Mouse (Mus musculus) urinary bladder, postnatal 14 days (tissue): ENCODE data around the gene Efr3b.

Experiments
- DNase-seq: peaks from one replicate; pipeline ENCODE4 v3.0.0; 2021; ENCODE audit warnings: low spot score

Efr3b gene

DNA sequence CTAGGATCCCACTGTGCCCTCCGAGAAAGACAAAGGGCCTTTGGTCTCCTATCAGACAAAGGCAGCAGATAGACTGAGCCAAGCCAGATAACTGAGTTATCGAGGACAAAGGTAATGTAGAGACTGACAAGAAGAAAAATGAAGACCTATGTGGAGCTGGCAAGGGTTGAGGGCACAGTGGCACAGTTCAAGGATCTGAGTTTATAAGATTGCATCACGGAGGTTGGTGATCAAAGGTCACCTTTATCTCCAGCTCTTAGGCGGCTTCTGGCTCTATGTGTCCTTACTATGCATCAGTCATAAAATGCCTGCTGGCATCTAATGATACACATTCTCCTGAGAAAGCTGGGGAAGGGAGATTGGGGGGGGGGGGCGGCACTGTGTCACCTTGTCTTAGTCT lies 2.6 kb downstream of the Efr3b start:
- no peak for DNase-seq

DNA sequence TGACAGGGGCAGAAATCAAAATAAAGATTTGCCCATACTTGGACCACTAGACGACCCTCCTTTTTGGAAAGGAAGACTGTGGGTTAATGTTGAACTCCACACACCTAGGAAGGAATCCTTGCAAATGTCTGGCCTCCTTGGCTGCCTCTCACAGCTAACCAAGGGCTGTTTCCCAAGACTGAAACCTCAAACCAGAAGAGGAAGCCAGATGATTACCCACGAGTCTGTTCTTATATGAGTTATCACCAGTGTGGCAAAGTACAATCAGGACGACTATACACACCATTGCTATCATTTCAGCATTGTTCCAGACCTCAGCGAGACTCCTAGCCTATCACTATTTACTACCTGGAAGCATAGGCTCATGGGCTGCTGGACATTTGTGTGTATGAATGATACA lies 9.7 kb downstream of the Efr3b start:
- DNase-seq, result no peak

- DNase-seq, result no peak
Observed at GRCm38 (mm10) chr12:4028516-4028915, 10.2 kb downstream of the Efr3b start.

- DNase-seq, result no peak
Observed at GRCm38 (mm10) chr12:4024356-4024755, 14.4 kb downstream of the Efr3b start.

GRCm38 (mm10) chr12:4023501-4023900 lies 15.2 kb downstream of the Efr3b start:
- DNase-seq, result no peak

GRCm38 (mm10) chr12:4022845-4023244 lies 15.9 kb downstream of the Efr3b start:
- DNase-seq, result no peak

GRCm38 (mm10) chr12:4020505-4020904 lies 18.2 kb downstream of the Efr3b start:
- no peak for DNase-seq

GRCm38 (mm10) chr12:4016321-4016720 lies 22.4 kb downstream of the Efr3b start:
- no peak for DNase-seq

DNA sequence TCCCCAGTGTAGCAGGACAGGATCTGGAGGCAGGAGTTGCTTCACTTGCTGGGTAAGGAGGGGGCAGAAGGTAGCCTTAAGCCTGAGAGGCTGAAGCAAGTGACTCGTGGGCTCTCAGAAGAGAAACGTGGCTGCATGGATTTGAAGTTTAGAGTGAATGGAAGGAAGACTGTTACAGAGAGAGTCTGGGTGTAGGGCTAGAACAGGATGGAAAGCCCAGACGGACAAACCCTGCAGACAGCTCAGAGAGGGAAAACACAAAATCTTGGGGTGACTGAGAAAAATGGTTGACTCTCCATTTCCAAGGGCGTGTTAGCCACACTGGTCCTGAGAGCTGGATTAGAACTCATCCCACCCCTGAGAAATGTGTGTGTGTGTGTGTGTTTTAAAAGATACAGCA lies 23.0 kb downstream of the Efr3b start:
- DNase-seq, result no peak

- DNase-seq, result no peak
Observed at GRCm38 (mm10) chr12:4015255-4015654, 23.5 kb downstream of the Efr3b start.

DNA sequence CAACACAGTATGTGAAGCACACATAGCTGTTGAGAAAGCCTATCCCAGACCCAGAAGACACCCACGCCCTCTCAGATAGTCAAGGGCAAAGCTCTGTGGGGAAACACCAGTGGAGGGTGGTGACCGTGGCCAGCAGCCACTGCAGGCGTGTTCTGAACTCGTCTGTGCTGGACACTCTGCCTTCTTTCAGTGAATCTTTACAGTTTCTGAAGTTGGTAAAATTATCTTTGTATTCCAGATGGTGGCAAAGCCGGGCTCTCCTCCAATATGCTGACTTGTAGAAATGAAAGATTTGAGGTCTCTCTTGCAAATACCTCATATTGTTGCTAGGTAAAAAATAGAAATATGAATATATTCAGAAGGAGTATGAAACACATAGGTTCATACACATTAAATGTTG lies 27.0 kb downstream of the Efr3b start:
- DNase-seq, result no peak

GRCm38 (mm10) chr12:4011301-4011700 lies 27.4 kb downstream of the Efr3b start:
- no peak for DNase-seq

GRCm38 (mm10) chr12:4008731-4009130 lies 30.0 kb downstream of the Efr3b start:
- no peak for DNase-seq

- DNase-seq, result no peak
Observed at GRCm38 (mm10) chr12:4007766-4008165, 30.9 kb downstream of the Efr3b start.

- DNase-seq, result peak; percentile 8
Observed at GRCm38 (mm10) chr12:4007181-4007580, 31.5 kb downstream of the Efr3b start.

DNA sequence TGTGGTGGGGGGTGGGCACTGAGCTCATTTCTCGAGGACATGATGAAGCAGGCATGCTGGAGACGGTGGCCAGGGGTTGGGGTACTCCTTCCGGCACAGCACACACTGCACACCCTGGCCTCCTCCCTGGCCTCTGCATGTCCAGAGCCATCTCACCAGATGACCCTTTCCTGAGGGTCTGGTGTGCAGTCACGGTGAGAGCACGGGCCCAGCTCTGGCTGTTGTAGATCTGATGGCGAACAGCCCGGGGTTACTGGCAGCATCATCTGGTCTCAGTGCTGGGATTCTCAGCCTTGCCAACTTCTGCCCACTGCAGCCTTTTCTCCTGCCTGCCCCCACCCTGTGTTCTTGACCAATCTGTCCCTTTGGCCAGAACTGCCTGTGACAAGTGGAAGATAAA lies 32.6 kb downstream of the Efr3b start:
- DNase-seq, result no peak

DNA sequence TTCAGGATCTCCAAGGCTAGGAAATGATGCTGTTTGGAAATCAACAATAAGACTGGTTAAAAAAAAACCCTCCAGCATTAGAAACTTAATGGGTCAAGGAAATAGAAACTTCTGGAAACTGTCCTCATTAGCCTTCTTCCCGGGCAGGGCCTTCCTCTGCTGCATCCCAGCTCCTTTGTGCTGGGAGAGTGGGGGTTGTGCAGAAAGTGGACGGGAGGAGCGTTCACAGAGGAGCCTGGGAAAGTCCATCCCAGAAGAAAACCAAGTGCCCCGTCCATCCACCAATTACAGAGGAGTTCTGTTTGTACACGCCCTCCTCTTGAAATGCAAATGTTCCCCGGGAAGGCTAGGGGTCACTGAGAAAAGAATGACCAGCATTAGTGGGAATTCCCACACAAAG lies 34.1 kb downstream of the Efr3b start:
- no peak for DNase-seq

GRCm38 (mm10) chr12:4000406-4000805 lies 38.3 kb downstream of the Efr3b start:
- DNase-seq, result no peak

- no peak for DNase-seq
Observed at GRCm38 (mm10) chr12:3996749-3997148, 42.0 kb downstream of the Efr3b start.

DNA sequence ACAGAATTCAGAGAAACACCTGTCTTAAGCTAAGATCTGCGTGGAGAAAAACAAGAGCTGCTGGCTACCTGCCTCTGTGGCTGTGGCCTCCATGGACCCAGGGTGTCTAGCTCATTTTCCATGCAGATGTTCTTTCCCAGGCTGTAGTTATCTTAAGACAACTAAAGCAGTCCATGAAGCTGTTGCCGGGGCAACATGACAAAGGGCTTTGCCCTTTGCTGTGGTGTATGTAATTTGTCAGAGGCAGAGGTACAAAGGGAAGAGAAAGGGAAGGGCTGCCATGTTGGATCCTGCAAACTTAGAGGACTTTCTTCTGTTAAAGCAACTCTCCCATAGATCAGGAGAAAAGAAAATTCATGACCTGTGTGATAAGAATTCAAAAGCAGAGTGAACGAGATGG lies 47.7 kb downstream of the Efr3b start:
- DNase-seq, result no peak

DNA sequence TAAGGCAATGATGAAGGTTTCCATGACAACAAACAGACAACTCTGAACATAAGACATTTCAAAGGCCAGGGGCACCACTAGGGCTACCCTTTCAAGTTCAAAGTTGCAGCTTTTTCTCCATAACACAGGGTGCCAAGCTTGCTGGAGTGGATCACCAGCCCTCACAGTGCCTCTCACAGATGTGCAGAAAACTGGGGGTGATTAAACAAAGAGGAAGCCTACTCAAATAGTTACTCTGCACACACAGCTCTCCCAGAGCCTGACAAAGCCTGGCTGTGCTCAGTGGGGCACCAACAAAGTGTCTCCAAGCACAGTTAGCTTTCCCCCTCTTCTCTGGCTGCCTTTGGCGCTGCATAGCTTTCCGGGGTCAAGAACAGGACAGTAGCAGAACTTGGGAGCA lies 48.8 kb downstream of the Efr3b start:
- no peak for DNase-seq

DNA sequence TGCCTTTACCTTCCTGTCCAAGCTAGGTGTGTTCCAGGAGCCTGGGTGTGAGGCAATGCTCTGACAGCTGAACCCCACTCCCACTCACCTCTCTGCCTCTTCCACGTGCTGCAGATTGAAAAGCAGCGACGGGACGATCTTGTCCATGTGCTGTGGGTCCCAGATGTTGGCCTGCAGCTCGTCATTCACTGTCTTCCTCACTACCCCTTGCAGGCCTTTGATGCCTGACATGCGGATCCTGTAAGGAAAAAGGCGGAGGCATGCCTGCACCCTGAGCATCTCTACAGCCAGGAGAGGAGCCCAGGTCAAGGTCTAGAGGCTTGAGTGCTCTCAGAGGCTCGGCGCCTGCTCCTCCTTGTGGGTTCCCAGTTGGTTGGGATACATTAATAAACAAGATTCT lies 54.3 kb downstream of the Efr3b start:
- no peak for DNase-seq

DNA sequence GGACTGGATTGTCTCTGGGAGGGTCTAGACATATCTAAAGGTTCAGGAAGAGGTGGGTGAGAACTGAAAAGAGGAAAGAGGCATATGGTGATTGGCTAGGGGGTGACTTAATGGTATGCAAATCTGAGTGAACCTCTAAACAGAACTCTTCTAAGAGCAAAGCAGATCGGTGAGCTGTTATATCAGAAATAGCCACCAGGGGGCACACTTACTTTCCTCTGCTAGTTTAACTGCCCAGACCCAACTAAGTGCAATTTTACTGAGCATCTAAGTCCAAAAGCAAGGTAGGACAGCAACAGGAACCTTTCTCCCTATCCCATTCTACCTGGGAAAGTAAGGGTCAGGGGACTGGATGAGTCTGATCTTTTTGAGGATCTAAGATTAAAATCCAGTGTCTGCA lies 55.0 kb downstream of the Efr3b start:
- DNase-seq, result peak; percentile 82

DNA sequence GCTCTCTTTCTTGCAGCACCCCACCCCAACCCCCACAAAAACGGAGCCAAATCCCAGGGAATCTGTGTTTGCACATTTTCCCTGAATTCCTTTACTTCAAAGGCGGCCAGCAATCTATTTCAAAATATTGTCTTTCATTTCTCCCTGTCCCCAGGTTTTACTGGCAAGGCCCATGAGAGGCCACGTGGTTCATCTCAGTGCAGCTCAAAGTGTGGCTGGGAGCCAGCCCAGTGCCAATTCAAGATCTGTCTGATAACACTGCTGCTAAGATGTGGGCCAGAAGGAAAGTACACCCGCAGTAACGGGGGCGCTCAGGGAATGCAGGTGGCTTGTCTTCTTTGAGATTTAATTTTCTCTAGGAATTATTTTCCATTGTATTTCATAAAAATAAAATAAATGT lies 56.5 kb downstream of the Efr3b start:
- peak; percentile 67 for DNase-seq
